Mouse (Mus musculus): ENCODE measurements around the gene Hist2h2aa1. TPM values are rescaled to one million over a fixed set of nuclear protein-coding genes. Genes with fewer than 3 reads are reported as not detected.
A peak's percentile ranks its signal among the peaks of the same experiment; 100 is the strongest.
"Not testable (repeated sequence)": the region's sequence is repeated elsewhere in the genome, so short reads cannot be mapped to it uniquely, and the experiment has no call there.

Gene Hist2h2aa1
- polyA plus RNA-seq, 1 experiment from 2014 or later: 19.9 TPM

- no peaks in the 10 kb centered on the region for H3K27me3 ChIP-seq
- no peak overlapping the region for H3K4me2 ChIP-seq (replicated peaks)
- H3K4me3 ChIP-seq: no peak overlapping the region
- H3K4me1 ChIP-seq: peaks cover 4% of the 10 kb centered on the region
- no peaks in the 10 kb centered on the region for H3K36me3 ChIP-seq
- 65% methylated on average over 2 of the region's 2 CpGs for WGBS
- no peaks in the 10 kb centered on the region for H3K9me3 ChIP-seq
- ATAC-seq (ENCODE audit: insufficient number of reproducible peaks, insufficient read depth, low FRiP score, low TSS enrichment): no peak
- no peak overlapping the region for H3K27ac ChIP-seq
- H3K9ac ChIP-seq: no peak overlapping the region
Observed at GRCm38 (mm10) chr3:96231758-96232120, 13.6 kb upstream of the Hist2h2aa1 start.

GRCm38 (mm10) chr3:96234914-96235313, 10.4 kb upstream of the Hist2h2aa1 start:
- Histone ChIP-seq H3K27me3 (no peaks in the 10 kb centered on the region), H3K9ac (no peak overlapping the region), H3K9me3 (no peaks in the 10 kb centered on the region), H3K27ac (no peak overlapping the region), H3K4me1 (peaks cover 19% of the 10 kb centered on the region), H3K4me2 (replicated peaks) (no peak overlapping the region), H3K4me3 (no peak overlapping the region), H3K36me3 (no peaks in the 10 kb centered on the region)
- WGBS: 87% methylated on average over 2 of the region's 2 CpGs
- no peak for ATAC-seq (ENCODE audit: insufficient number of reproducible peaks, insufficient read depth, low FRiP score, low TSS enrichment)

GRCm38 (mm10) chr3:96235836-96236235, 9.5 kb upstream of the Hist2h2aa1 start:
- Histone ChIP-seq H3K36me3 (no peaks in the 10 kb centered on the region), H3K4me1 (peaks cover 19% of the 10 kb centered on the region), H3K27me3 (no peaks in the 10 kb centered on the region), H3K9ac (no peak overlapping the region), H3K4me3 (no peak overlapping the region), H3K4me2 (replicated peaks) (no peak overlapping the region), H3K9me3 (no peaks in the 10 kb centered on the region), H3K27ac (peak overlapping the region; percentile 7; the same call in 1 of the 2 replicates)
- ATAC-seq (ENCODE audit: insufficient number of reproducible peaks, insufficient read depth, low FRiP score, low TSS enrichment): no peak
- WGBS: 47% methylated on average over 3 of the region's 3 CpGs

- peak overlapping the region; percentile 69 for H3K4me2 ChIP-seq (replicated peaks)
- no peaks in the 10 kb centered on the region for H3K9me3 ChIP-seq
- peak overlapping the region; percentile 85 for H3K27ac ChIP-seq
- no peaks in the 10 kb centered on the region for H3K36me3 ChIP-seq
- WGBS: 71% methylated on average over 4 of the region's 4 CpGs
- H3K27me3 ChIP-seq: no peaks in the 10 kb centered on the region
- H3K4me3 ChIP-seq: peak overlapping the region; percentile 50
- no peak for ATAC-seq (ENCODE audit: insufficient number of reproducible peaks, insufficient read depth, low FRiP score, low TSS enrichment)
- peak overlapping the region; percentile 70 for H3K9ac ChIP-seq
- H3K4me1 ChIP-seq: peaks cover 19% of the 10 kb centered on the region
Observed at GRCm38 (mm10) chr3:96236834-96237334, 8.4 kb upstream of the Hist2h2aa1 start.

GRCm38 (mm10) chr3:96237335-96237903, 7.9 kb upstream of the Hist2h2aa1 start:
- peak overlapping the region; percentile 85 for H3K27ac ChIP-seq
- ATAC-seq (ENCODE audit: insufficient number of reproducible peaks, insufficient read depth, low FRiP score, low TSS enrichment): no peak
- 23% methylated on average over 7 of the region's 7 CpGs for WGBS

GRCm38 (mm10) chr3:96237904-96238511, 7.3 kb upstream of the Hist2h2aa1 start:
- Histone ChIP-seq H3K4me1 (peaks cover 21% of the 10 kb centered on the region), H3K9ac (peak overlapping the region; percentile 70), H3K36me3 (no peaks in the 10 kb centered on the region), H3K27ac (peak overlapping the region; percentile 85), H3K4me2 (replicated peaks) (peak overlapping the region; percentile 69), H3K4me3 (peak overlapping the region; percentile 50), H3K9me3 (no peaks in the 10 kb centered on the region), H3K27me3 (no peaks in the 10 kb centered on the region)
- 1% methylated on average over 12 of the region's 12 CpGs for WGBS
- no peak for ATAC-seq (ENCODE audit: insufficient number of reproducible peaks, insufficient read depth, low FRiP score, low TSS enrichment)

More at GRCm38 (mm10) chr3:96237335-96237903, 7.9 kb upstream of the Hist2h2aa1 start:
- Histone ChIP-seq H3K27me3 (no peaks in the 10 kb centered on the region), H3K9ac (peak overlapping the region; percentile 70), H3K4me2 (replicated peaks) (peak overlapping the region; percentile 69), H3K4me3 (peak overlapping the region; percentile 50), H3K36me3 (no peaks in the 10 kb centered on the region), H3K9me3 (no peaks in the 10 kb centered on the region), H3K4me1 (peaks cover 21% of the 10 kb centered on the region)

GRCm38 (mm10) chr3:96238954-96239793, 6.1 kb upstream of the Hist2h2aa1 start, which contains the start of gene Hist2h3c2:
Hist2h3c2 (minus strand) TSS chr3:96239127.
- Histone ChIP-seq H3K9ac (peak within 1 kb of the TSS; percentile 70), H3K4me1 (peaks cover 27% of the 10 kb centered on the region), H3K27ac (peak within 1 kb of the TSS; percentile 85), H3K4me3 (peak within 1 kb of the TSS; percentile 50), H3K4me2 (replicated peaks) (peak within 1 kb of the TSS; percentile 69)
- not testable (repeated sequence) for H3K9me3 ChIP-seq, H3K36me3 ChIP-seq, H3K27me3 ChIP-seq
- WGBS: 1% methylated on average over 14 of the region's 68 CpGs
- ATAC-seq (ENCODE audit: insufficient number of reproducible peaks, insufficient read depth, low FRiP score, low TSS enrichment): peak; percentile 90

- WGBS: 3% methylated on average over 42 of the region's 85 CpGs
- Histone ChIP-seq H3K4me3 (peak within 1 kb of the TSS; percentile 32), H3K4me1 (peaks cover 32% of the 10 kb centered on the region), H3K9ac (peak within 1 kb of the TSS; percentile 36; the same call in 1 of the 2 replicates), H3K4me2 (replicated peaks) (peak within 1 kb of the TSS; percentile 31), H3K27ac (peak within 1 kb of the TSS; percentile 90)
- not testable (repeated sequence) for H3K27me3 ChIP-seq, H3K36me3 ChIP-seq, H3K9me3 ChIP-seq
- ATAC-seq (ENCODE audit: insufficient number of reproducible peaks, insufficient read depth, low FRiP score, low TSS enrichment): peak; percentile 85
Observed at GRCm38 (mm10) chr3:96239949-96240798, 5.1 kb upstream of the Hist2h2aa1 start, which contains the start of gene Hist2h2aa2. Hist2h2aa2 (minus strand) TSS chr3:96240276.

GRCm38 (mm10) chr3:96240799-96241197, 4.5 kb upstream of the Hist2h2aa1 start:
- no peaks in the 10 kb centered on the region for H3K27me3 ChIP-seq
- no peak for ATAC-seq (ENCODE audit: insufficient number of reproducible peaks, insufficient read depth, low FRiP score, low TSS enrichment)
- no peaks in the 10 kb centered on the region for H3K36me3 ChIP-seq
- H3K4me2 ChIP-seq (replicated peaks): peak overlapping the region; percentile 30
- no peaks in the 10 kb centered on the region for H3K9me3 ChIP-seq
- peak overlapping the region; percentile 36; the same call in 1 of the 2 replicates for H3K9ac ChIP-seq
- H3K27ac ChIP-seq: peak overlapping the region; percentile 90
- peaks cover 32% of the 10 kb centered on the region for H3K4me1 ChIP-seq
- WGBS: 78% methylated on average over 9 of the region's 9 CpGs
- no peak overlapping the region for H3K4me3 ChIP-seq

- ATAC-seq (ENCODE audit: insufficient number of reproducible peaks, insufficient read depth, low FRiP score, low TSS enrichment): no peak
- H3K4me1 ChIP-seq: peaks cover 28% of the 10 kb centered on the region
- H3K4me2 ChIP-seq (replicated peaks): peak overlapping the region; percentile 49
- 0 out of 2 replicates have a peak overlapping the region, but pooled peaks have one; percentile 40 for H3K4me3 ChIP-seq
- 80% methylated on average over 7 of the region's 7 CpGs for WGBS
- H3K9ac ChIP-seq: peak overlapping the region; percentile 61
- H3K27ac ChIP-seq: peak overlapping the region; percentile 97
- no peaks in the 10 kb centered on the region for H3K9me3 ChIP-seq
- H3K36me3 ChIP-seq: no peaks in the 10 kb centered on the region
- H3K27me3 ChIP-seq: no peaks in the 10 kb centered on the region
Observed at GRCm38 (mm10) chr3:96243921-96244572, 1.2 kb upstream of the Hist2h2aa1 start.
